Mouse (Mus musculus) C2C12 (cell line): ENCODE data around the gene Pdpk1.

ENCODE experiments used
- CTCF ChIP-seq: IDR thresholded peaks from one replicate; pipeline ENCODE4 v1.5.1; 2011; ENCODE audit not compliant: control insufficient read depth, insufficient read depth, insufficient read length
- FOSL1 ChIP-seq: IDR thresholded peaks from one replicate; pipeline ENCODE4 v1.8.0; 2011; ENCODE audit warnings: mild to moderate bottlenecking, low read length; ENCODE audit not compliant: poor library complexity, insufficient read depth, severe bottlenecking
- USF1 ChIP-seq: IDR thresholded peaks from one replicate; pipeline ENCODE4 v1.6.1; 2011; ENCODE audit warnings: low read depth, mild to moderate bottlenecking, control low read depth, moderate library complexity

DNA sequence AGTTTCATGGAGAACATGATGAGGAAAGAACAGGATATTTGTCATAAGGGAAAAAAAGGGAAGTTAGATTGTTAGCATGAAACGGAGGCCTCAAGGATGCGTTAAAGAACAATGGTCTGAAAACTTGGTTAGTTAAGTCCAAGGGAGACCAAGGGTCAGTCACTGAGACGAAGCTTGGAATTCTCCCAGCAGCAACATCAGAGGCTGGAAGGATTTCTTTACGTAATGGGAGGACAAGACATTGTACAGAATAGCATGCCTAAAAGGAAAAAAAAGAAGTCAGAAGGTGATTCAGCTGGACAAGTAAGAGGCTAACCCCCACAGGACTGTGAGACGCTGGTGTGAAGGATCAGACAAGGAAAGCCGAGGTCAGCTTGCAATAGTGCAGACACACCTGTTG lies 16.4 kb upstream of the Pdpk1 start:
- TF ChIP-seq USF1 (no peak), CTCF (no peak), FOSL1 (no peak)
